Mouse (Mus musculus): Measurements from ENCODE around the gene Ogdhl.

Ogdhl gene

GRCm38 (mm10) chr14:32379395-32380098 is 57.7 kb downstream of the Ogdhl start:
- DNase-seq (ENCODE audit: inconsistent ontology term) = peak; percentile 83

DNA sequence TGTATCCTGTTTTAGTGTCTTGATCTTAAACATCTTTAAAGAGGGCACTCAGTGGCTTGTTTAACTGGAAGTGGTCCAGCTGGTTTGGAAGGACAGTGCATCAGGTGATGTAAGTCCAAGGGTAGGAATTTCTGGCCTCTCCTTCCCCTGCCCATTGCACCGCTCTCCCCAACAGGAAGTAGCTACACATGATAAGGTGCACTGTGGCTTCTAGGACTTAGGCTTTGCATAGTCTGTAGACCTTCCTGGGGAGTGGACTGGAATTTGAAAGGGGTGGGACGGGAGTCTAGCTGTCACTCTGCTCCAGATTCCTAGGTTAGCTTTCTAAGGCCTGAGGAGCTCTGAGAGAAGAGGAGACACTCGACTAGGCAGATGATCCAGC is 58.3 kb downstream of the Ogdhl start:
- DNase-seq (ENCODE audit: inconsistent ontology term) = no peak

- DNase-seq (ENCODE audit: inconsistent ontology term) = no peak
Measured at GRCm38 (mm10) chr14:32381066-32381465, 59.2 kb downstream of the Ogdhl start.

DNA sequence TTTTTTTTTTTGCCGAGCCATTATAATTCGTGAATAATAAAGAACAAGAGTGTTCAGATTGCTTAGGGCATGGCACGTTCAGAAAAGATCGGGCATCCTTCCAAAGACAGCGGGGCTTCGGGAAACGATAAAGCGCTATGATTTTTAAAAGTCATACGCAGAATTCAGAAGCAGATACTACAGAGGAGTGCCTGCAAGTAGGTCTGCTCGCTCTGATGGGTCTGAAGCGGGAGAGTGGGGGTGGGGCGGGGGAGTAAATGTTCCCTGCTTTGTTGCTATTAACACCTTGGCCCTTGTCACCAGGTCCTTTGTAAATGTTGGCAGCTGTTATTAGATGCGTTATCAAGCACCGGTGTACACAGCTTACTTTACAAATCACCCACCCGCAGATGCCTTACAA is 59.8 kb downstream of the Ogdhl start:
- DNase-seq (ENCODE audit: inconsistent ontology term) = no peak

GRCm38 (mm10) chr14:32388196-32388595 is 66.4 kb downstream of the Ogdhl start, which contains the start of gene 1700024G13Rik:
Gene 1700024G13Rik (minus strand): TSS chr14:32388391.
- peak; percentile 62 for DNase-seq (ENCODE audit: inconsistent ontology term)
